Comparison of ENCODE assay signal across 21 mouse cellular contexts in the genomic region with DNA sequence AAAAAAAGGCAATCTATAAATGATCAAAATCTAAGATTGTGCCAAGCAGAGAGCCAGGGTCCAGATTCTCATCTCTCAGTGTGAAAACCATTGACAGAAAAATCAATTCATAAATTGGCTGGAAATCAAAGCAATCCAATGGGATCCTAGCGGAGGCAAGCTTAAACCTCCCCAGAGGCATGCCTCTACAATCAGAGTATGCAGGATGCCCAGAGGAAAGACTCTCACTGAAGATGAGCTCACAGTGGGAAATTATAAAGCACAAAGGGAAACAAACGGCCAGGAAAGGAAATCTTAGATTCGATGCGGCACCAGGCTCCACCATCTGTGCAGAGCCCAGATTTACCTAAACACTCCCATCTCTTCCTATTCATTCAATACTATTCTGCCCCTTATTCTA.
DNase-seq lines count a peak whose midpoint lies in the region; ATAC-seq lines count a peak whose summit lies in the region.
"Had no signal": no experiment of that assay in that cellular context is flagged by ENCODE, and none has a peak within 500 bp of the region (broad histone marks: within the 10 kb centered on the region; RNA-seq: fewer than 3 reads in every experiment).

No protein-coding gene starts in this region.

- WGBS in forebrain, embryonic 15.5 days = 61% methylated on average over 4 of the region's 4 CpGs
- 80% methylated on average over 4 of the region's 4 CpGs for WGBS in forebrain, embryonic 11.5 days
- 54% methylated on average over 4 of the region's 4 CpGs for WGBS in hindbrain, embryonic 13.5 days
- 81% methylated on average over 4 of the region's 4 CpGs for WGBS in hindbrain, embryonic 11.5 days
- 38% methylated on average over 4 of the region's 4 CpGs for WGBS in midbrain, embryonic 14.5 days
- 28% methylated on average over 4 of the region's 4 CpGs for WGBS in midbrain, embryonic 15.5 days
- WGBS in neural tube, embryonic 15.5 days = 41% methylated on average over 4 of the region's 4 CpGs

- H3K4me3 ChIP-seq in forebrain, embryonic 15.5 days = no peak overlapping the region
- no peak overlapping the region for H3K4me3 ChIP-seq in forebrain, embryonic 11.5 days (ENCODE audit: low read depth, low read length)
- H3K4me3 ChIP-seq in hindbrain, embryonic 13.5 days = no peak overlapping the region
- H3K4me3 ChIP-seq in hindbrain, embryonic 11.5 days (ENCODE audit: low read depth, low read length) = no peak overlapping the region
- H3K4me3 ChIP-seq in midbrain, embryonic 14.5 days (replicated peaks; ENCODE audit: low read depth, low read length) = no peak overlapping the region
- no peak overlapping the region for H3K4me3 ChIP-seq in midbrain, embryonic 15.5 days
- no peak overlapping the region for H3K4me3 ChIP-seq in neural tube, embryonic 15.5 days (replicated peaks)
- H3K4me3 ChIP-seq: gastrocnemius, adult 2 months; heart, embryonic 10.5 days; intestine, embryonic 15.5 days; layer of hippocampus, adult 2 months; myocyte had no signal

- no peaks in the 10 kb centered on the region for H3K27me3 ChIP-seq in forebrain, embryonic 15.5 days
- no peaks in the 10 kb centered on the region for H3K27me3 ChIP-seq in forebrain, embryonic 11.5 days (ENCODE audit: control insufficient read depth, insufficient read depth, low read length)
- no peaks in the 10 kb centered on the region for H3K27me3 ChIP-seq in hindbrain, embryonic 13.5 days
- no peaks in the 10 kb centered on the region for H3K27me3 ChIP-seq in hindbrain, embryonic 11.5 days (ENCODE audit: control insufficient read depth, insufficient read depth, low read length)
- H3K27me3 ChIP-seq in midbrain, embryonic 14.5 days (ENCODE audit: control insufficient read depth, insufficient read depth, low read length) = no peaks in the 10 kb centered on the region
- no peaks in the 10 kb centered on the region for H3K27me3 ChIP-seq in midbrain, embryonic 15.5 days (replicated peaks)
- no peaks in the 10 kb centered on the region for H3K27me3 ChIP-seq in neural tube, embryonic 15.5 days (replicated peaks)
- H3K27me3 ChIP-seq: intestine, embryonic 15.5 days had no signal

- no peak overlapping the region for H3K27ac ChIP-seq in forebrain, embryonic 15.5 days (replicated peaks)
- H3K27ac ChIP-seq in forebrain, embryonic 11.5 days (ENCODE audit: low read depth, low read length) = no peak overlapping the region
- H3K27ac ChIP-seq in hindbrain, embryonic 13.5 days = peak overlapping the region; percentile 59
- no peak overlapping the region for H3K27ac ChIP-seq in hindbrain, embryonic 11.5 days (ENCODE audit: low read depth, low read length)
- peak overlapping the region; percentile 63 for H3K27ac ChIP-seq in midbrain, embryonic 14.5 days (replicated peaks; ENCODE audit: low read depth, low read length)
- H3K27ac ChIP-seq in midbrain, embryonic 15.5 days = no peak overlapping the region
- peak overlapping the region; percentile 33 for H3K27ac ChIP-seq in neural tube, embryonic 15.5 days (replicated peaks)
- H3K27ac ChIP-seq: gastrocnemius, adult 2 months; heart, embryonic 10.5 days; intestine, embryonic 15.5 days; layer of hippocampus, adult 2 months had no signal

- H3K9me3 ChIP-seq in forebrain, embryonic 15.5 days = no peaks in the 10 kb centered on the region
- H3K9me3 ChIP-seq in forebrain, embryonic 11.5 days (ENCODE audit: control insufficient read depth, low read length) = no peaks in the 10 kb centered on the region
- no peaks in the 10 kb centered on the region for H3K9me3 ChIP-seq in hindbrain, embryonic 13.5 days
- H3K9me3 ChIP-seq in hindbrain, embryonic 11.5 days (ENCODE audit: control insufficient read depth, low read length) = no peaks in the 10 kb centered on the region
- H3K9me3 ChIP-seq in midbrain, embryonic 14.5 days (ENCODE audit: control insufficient read depth, low read length) = no peaks in the 10 kb centered on the region
- H3K9me3 ChIP-seq in midbrain, embryonic 15.5 days = no peaks in the 10 kb centered on the region
- no peaks in the 10 kb centered on the region for H3K9me3 ChIP-seq in neural tube, embryonic 15.5 days (replicated peaks)
- H3K9me3 ChIP-seq: heart, embryonic 10.5 days; intestine, embryonic 15.5 days had no signal

- ATAC-seq in forebrain, embryonic 15.5 days (replicated peaks) = 0 out of 2 replicates have a peak, but pooled peaks have one; percentile 16
- ATAC-seq in forebrain, embryonic 11.5 days (replicated peaks; ENCODE audit: low FRiP score) = no peak
- no peak for ATAC-seq in hindbrain, embryonic 13.5 days (ENCODE audit: low FRiP score)
- no peak for ATAC-seq in hindbrain, embryonic 11.5 days (ENCODE audit: low FRiP score)
- no peak for ATAC-seq in midbrain, embryonic 14.5 days (ENCODE audit: low FRiP score, low TSS enrichment)
- ATAC-seq in midbrain, embryonic 15.5 days (replicated peaks) = no peak
- ATAC-seq in neural tube, embryonic 15.5 days (ENCODE audit: low FRiP score) = no peak
- ATAC-seq: CD4-positive, CD25-positive, alpha-beta regulatory T cell, adult 4 months; intestine, embryonic 15.5 days had no signal

- DNase-seq in forebrain, embryonic 11.5 days (ENCODE audit: low spot score) = no peak
- no peak for DNase-seq in hindbrain, embryonic 11.5 days (ENCODE audit: low spot score)
- DNase-seq in midbrain, embryonic 14.5 days = peak; percentile 60
- DNase-seq: adrenal gland, postnatal 14 days; cerebellum, adult 8-10 months; gastrocnemius, adult 2 months; heart, postnatal 4 days; kidney, adult 9 months; kidney, postnatal 14 days; lung, postnatal 4 days; right cerebral cortex, postnatal 25 days; spleen, adult 18-20 months had no signal

- no peak overlapping the region for H3K4me2 ChIP-seq in forebrain, embryonic 15.5 days (replicated peaks)
- H3K4me2 ChIP-seq in forebrain, embryonic 11.5 days (ENCODE audit: low read depth, low read length, severe bottlenecking) = no peak overlapping the region
- H3K4me2 ChIP-seq in hindbrain, embryonic 13.5 days = no peak overlapping the region
- no peak overlapping the region for H3K4me2 ChIP-seq in hindbrain, embryonic 11.5 days (replicated peaks; ENCODE audit: low read depth, low read length)
- H3K4me2 ChIP-seq in midbrain, embryonic 14.5 days (ENCODE audit: low read length) = no peak overlapping the region
- H3K4me2 ChIP-seq in midbrain, embryonic 15.5 days = no peak overlapping the region
- no peak overlapping the region for H3K4me2 ChIP-seq in neural tube, embryonic 15.5 days
- H3K4me2 ChIP-seq: intestine, embryonic 15.5 days had no signal

- no peaks in the 10 kb centered on the region for H3K36me3 ChIP-seq in forebrain, embryonic 15.5 days
- no peaks in the 10 kb centered on the region for H3K36me3 ChIP-seq in forebrain, embryonic 11.5 days (ENCODE audit: control insufficient read depth, insufficient read depth, low read length)
- H3K36me3 ChIP-seq in hindbrain, embryonic 13.5 days = no peaks in the 10 kb centered on the region; the same call in 1 of the 2 replicates
- no peaks in the 10 kb centered on the region for H3K36me3 ChIP-seq in hindbrain, embryonic 11.5 days (ENCODE audit: control insufficient read depth, insufficient read depth, low read length)
- H3K36me3 ChIP-seq in midbrain, embryonic 14.5 days (ENCODE audit: control insufficient read depth, insufficient read depth, low read length) = no peaks in the 10 kb centered on the region
- no peaks in the 10 kb centered on the region for H3K36me3 ChIP-seq in midbrain, embryonic 15.5 days (replicated peaks)
- H3K36me3 ChIP-seq in neural tube, embryonic 15.5 days = peaks cover 5% of the 10 kb centered on the region; the same call in 1 of the 2 replicates
- H3K36me3 ChIP-seq: heart, embryonic 10.5 days; intestine, embryonic 15.5 days had no signal

- no peak overlapping the region for H3K9ac ChIP-seq in forebrain, embryonic 15.5 days (replicated peaks)
- no peak overlapping the region for H3K9ac ChIP-seq in forebrain, embryonic 11.5 days (ENCODE audit: low read length)
- no peak overlapping the region for H3K9ac ChIP-seq in hindbrain, embryonic 13.5 days
- H3K9ac ChIP-seq in hindbrain, embryonic 11.5 days (ENCODE audit: low read depth, low read length) = no peak overlapping the region
- no peak overlapping the region for H3K9ac ChIP-seq in midbrain, embryonic 14.5 days (replicated peaks; ENCODE audit: low read length)
- H3K9ac ChIP-seq in midbrain, embryonic 15.5 days = no peak overlapping the region
- H3K9ac ChIP-seq in neural tube, embryonic 15.5 days (replicated peaks) = no peak overlapping the region
- H3K9ac ChIP-seq: intestine, embryonic 15.5 days had no signal

- peaks cover 15% of the 10 kb centered on the region for H3K4me1 ChIP-seq in forebrain, embryonic 15.5 days
- H3K4me1 ChIP-seq in forebrain, embryonic 11.5 days (replicated peaks; ENCODE audit: control insufficient read depth, insufficient read depth, low read length) = no peaks in the 10 kb centered on the region
- peaks cover 29% of the 10 kb centered on the region for H3K4me1 ChIP-seq in hindbrain, embryonic 13.5 days (replicated peaks)
- H3K4me1 ChIP-seq in hindbrain, embryonic 11.5 days (replicated peaks; ENCODE audit: control insufficient read depth, insufficient read depth, low read length) = no peaks in the 10 kb centered on the region
- H3K4me1 ChIP-seq in midbrain, embryonic 14.5 days (ENCODE audit: control insufficient read depth, insufficient read depth, low read length) = peaks cover 20% of the 10 kb centered on the region
- H3K4me1 ChIP-seq in midbrain, embryonic 15.5 days = peaks cover 30% of the 10 kb centered on the region
- H3K4me1 ChIP-seq in neural tube, embryonic 15.5 days = peaks cover 28% of the 10 kb centered on the region
- H3K4me1 ChIP-seq: heart, embryonic 10.5 days; intestine, embryonic 15.5 days had no signal

Comparison
In these comparisons a context has a peak if more than half of its experiments do, and no peak if none do; other contexts are left out.
1. H3K27ac ChIP-seq: peak in hindbrain, embryonic 13.5 days (single experiment), midbrain, embryonic 14.5 days (single experiment) and neural tube, embryonic 15.5 days (single experiment); none in forebrain, embryonic 15.5 days (single experiment), forebrain, embryonic 11.5 days (single experiment), hindbrain, embryonic 11.5 days (single experiment) and midbrain, embryonic 15.5 days (single experiment).